In the genomic region with DNA sequence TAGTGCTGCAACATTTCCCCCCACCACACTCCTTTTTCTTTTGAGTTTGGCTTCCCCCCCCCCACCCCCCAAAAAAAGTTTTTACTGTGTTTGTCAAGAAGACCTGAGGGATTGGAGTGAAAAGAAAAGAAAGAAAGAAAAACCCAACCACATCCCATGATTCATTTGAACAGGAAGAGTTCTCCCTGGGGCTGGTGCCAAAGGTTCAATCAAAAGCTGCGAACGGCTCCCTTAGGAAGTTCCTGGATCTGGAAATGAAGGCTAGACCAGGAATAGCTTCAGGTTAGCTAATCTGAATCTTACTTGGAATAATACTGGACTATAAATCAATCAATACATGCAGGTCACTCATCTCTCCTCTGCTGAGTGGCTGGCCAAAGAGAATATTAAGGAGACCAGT, we compare ENCODE assay signal across 14 mouse cellular contexts. TPM values are rescaled to one million over a fixed set of nuclear protein-coding genes. Genes with fewer than 3 reads are reported as not detected.
"Had no signal": no experiment of that assay in that cellular context is flagged by ENCODE, and none has a peak within 500 bp of the region (broad histone marks: within the 10 kb centered on the region; RNA-seq: fewer than 3 reads in every experiment).

No protein-coding gene starts in this region.

- ATAC-seq: liver, postnatal 0 days; lung, postnatal 0 days; midbrain, embryonic 16.5 days had no signal

- DNase-seq: liver, postnatal 0 days; lung, adult 2 months; lung, postnatal 14 days; lung, postnatal 36 days; midbrain, embryonic 14.5 days; right cerebral cortex, postnatal 14 days; thymus, adult 2 months; thymus, postnatal 25 days; thymus, postnatal 4 days had no signal

RNA-seq across cellular contexts. Expression of gene Bnc1, which starts 15.1 kb away (rescaled TPM):
- total RNA-seq: megakaryocyte progenitor cell, adult 5-6 weeks; megakaryocyte-erythroid progenitor cell, adult 5-6 weeks; neutrophil, adult 5-6 weeks had no signal
